Comparison of ENCODE assay signal across 22 mouse cellular contexts in the genomic region with DNA sequence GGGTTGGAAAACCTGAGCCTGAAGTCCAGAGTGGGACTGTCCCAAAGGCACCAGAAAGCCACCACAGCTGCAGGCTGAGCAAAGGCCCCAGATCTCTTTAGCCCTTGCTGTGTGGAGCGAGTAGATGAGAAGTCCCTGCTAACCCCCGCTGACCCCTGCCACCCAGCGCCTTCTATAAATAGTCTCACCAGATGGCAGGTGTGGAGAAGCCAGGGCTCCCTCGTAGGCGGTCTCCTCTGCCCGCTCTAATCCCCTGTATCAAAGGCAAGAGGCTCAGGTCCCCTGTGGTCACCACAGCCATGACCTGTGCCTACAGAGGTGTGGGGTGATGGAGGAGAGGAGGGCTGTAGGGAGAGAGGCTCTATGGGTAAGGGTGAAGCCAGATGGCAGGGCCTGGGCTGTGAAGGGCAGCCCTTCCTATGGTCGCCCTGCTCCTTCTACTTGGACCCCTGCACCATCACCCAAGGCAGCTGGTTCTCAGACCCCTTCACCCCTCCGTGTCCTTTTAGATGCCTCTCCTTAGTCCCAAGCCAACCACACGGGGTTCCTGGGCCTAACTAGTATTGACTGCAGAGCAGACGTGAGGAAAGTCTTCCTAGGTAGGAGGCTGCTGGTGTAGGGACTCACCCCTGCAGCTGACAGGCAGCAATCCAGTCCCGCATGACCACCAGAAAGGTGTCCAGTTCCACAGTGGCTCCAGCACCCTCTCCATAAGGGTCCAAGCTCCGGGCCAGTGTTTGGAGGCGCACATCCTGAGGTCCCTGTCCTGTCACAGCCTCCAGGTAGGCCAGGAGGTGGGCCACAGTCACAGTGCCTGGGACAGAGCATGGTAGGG. TPM values are rescaled to one million over a fixed set of nuclear protein-coding genes. Genes with fewer than 3 reads are reported as not detected.
DNase-seq lines count a peak whose midpoint lies in the region; ATAC-seq and TF ChIP-seq lines count a peak whose summit lies in the region.
"Had no signal": no experiment of that assay in that cellular context is flagged by ENCODE, and none has a peak within 500 bp of the region (broad histone marks: within the 10 kb centered on the region; RNA-seq: fewer than 3 reads in every experiment).

No protein-coding gene starts in this region.

- H3K36me3 ChIP-seq in liver, postnatal 0 days (replicated peaks; ENCODE audit: insufficient read depth, low read length): no peaks in the 10 kb centered on the region
- H3K36me3 ChIP-seq: limb, embryonic 12.5 days had no signal

- 61% methylated on average over 13 of the region's 13 CpGs for WGBS in liver, postnatal 0 days (ENCODE audit: insufficient replicate concordance)

- no peak overlapping the region for H3K4me2 ChIP-seq in liver, postnatal 0 days (ENCODE audit: low read depth, low read length)
- H3K4me2 ChIP-seq: limb, embryonic 12.5 days; midbrain, embryonic 11.5 days had no signal

- no peak overlapping the region for H3K9ac ChIP-seq in liver, postnatal 0 days (replicated peaks)
- H3K9ac ChIP-seq: limb, embryonic 12.5 days; liver, embryonic 14.5 days had no signal

- 0 out of 2 replicates have a peak, but pooled peaks cover 13% of the 10 kb centered on the region for H3K27me3 ChIP-seq in liver, postnatal 0 days (ENCODE audit: insufficient read depth, low read length)

- peak; percentile 14 to 55 for DNase-seq in gastrocnemius, adult 8-10 months (ENCODE audit: low spot score in 2 of 2)
- DNase-seq in gastrocnemius, postnatal 10 days: no peak
- DNase-seq in retina, adult 2 months (ENCODE audit: low read depth, low spot score): peak; percentile 69
- DNase-seq in retina, embryonic 14.5 days (ENCODE audit: low spot score): no peak
- peak; percentile 51 to 54 for DNase-seq in cerebellum, postnatal 36 days
- DNase-seq in skeletal muscle tissue, adult 2 months (ENCODE audit: low read depth, low spot score): peak; percentile 67
- DNase-seq in right cerebral cortex, postnatal 25 days: no peak
- no peak for DNase-seq in liver, postnatal 0 days
- DNase-seq: adrenal gland, adult 8-10 months; heart, postnatal 36 days; lung, postnatal 14 days; thymus, postnatal 14 days had no signal

- TF ChIP-seq EP300 in liver, postnatal 0 days (IDR thresholded peaks at IDR 0.05; ENCODE audit: low read depth): no peak

- no peak overlapping the region for H3K4me3 ChIP-seq in liver, postnatal 0 days (ENCODE audit: low read depth, low read length)
- H3K4me3 ChIP-seq: erythroblast, embryonic 14.5 days; limb, embryonic 12.5 days had no signal

- H3K4me1 ChIP-seq in liver, postnatal 0 days (ENCODE audit: insufficient read depth): no peaks in the 10 kb centered on the region

- TF ChIP-seq CTCF in liver, postnatal 0 days (IDR thresholded peaks at IDR 0.05; ENCODE audit: low read depth): no peak

- H3K9me3 ChIP-seq in liver, postnatal 0 days (ENCODE audit: low read length): no peaks in the 10 kb centered on the region
- H3K9me3 ChIP-seq: limb, embryonic 12.5 days had no signal

- no peak for ATAC-seq in liver, postnatal 0 days

- H3K27ac ChIP-seq in liver, postnatal 0 days (ENCODE audit: low read depth): no peak overlapping the region
- H3K27ac ChIP-seq: limb, embryonic 12.5 days; liver, embryonic 14.5 days; stomach, postnatal 0 days had no signal

RNA-seq across cellular contexts. Expression of gene Ccdc155, which starts 9.1 kb away (rescaled TPM):
- total RNA-seq in gastrocnemius, adult 8-10 months (2022): under 1 TPM in 1 of 4 experiments, not detected in 3; 0.25 TPM
- total RNA-seq in gastrocnemius, postnatal 10 days (2021): 1 to 10 TPM; 2.5 to 2.8 TPM
- polyA plus RNA-seq in liver, postnatal 0 days (2015; fragmentation: Nextera tagmentation; extraction: Ambion mirVana): 0.06 TPM in 1 of 2 replicates, not detected in the other
- total RNA-seq: heart, adult 8-10 months; heart, postnatal 36 days had no signal

RNA-seq across cellular contexts. Expression of gene Pth2, which starts 14.8 kb away (rescaled TPM):
- not detected for total RNA-seq in gastrocnemius, adult 8-10 months (2022)
- total RNA-seq in gastrocnemius, postnatal 10 days (2021): not detected
- not detected in 2 replicates for polyA plus RNA-seq in liver, postnatal 0 days (2015; fragmentation: Nextera tagmentation; extraction: Ambion mirVana)
- total RNA-seq: adrenal gland, adult 8-10 months; heart, adult 8-10 months; heart, postnatal 36 days; layer of hippocampus, adult 18-20 months; left cerebral cortex, adult 18-20 months; MEL had no signal
- polyA plus RNA-seq: erythroblast, embryonic 14.5 days; kidney, embryonic 14.5 days; limb, embryonic 12.5 days; liver, embryonic 14.5 days; stomach, postnatal 0 days had no signal

RNA-seq across cellular contexts. Expression of gene Gfy, which starts 16.2 kb away (rescaled TPM):
- not detected for total RNA-seq in gastrocnemius, adult 8-10 months (2022)
- total RNA-seq in gastrocnemius, postnatal 10 days (2021): under 1 TPM; 0.49 to 0.63 TPM
- polyA plus RNA-seq in liver, postnatal 0 days (2015; fragmentation: Nextera tagmentation; extraction: Ambion mirVana): not detected in 2 replicates
- total RNA-seq: adrenal gland, adult 8-10 months; heart, adult 8-10 months; heart, postnatal 36 days; MEL had no signal
- polyA plus RNA-seq: erythroblast, embryonic 14.5 days; kidney, embryonic 14.5 days; limb, embryonic 12.5 days; liver, embryonic 14.5 days; midbrain, embryonic 11.5 days; stomach, postnatal 0 days had no signal

RNA-seq across cellular contexts. Expression of gene Dkkl1, which starts 16.4 kb away (rescaled TPM):
- not detected for total RNA-seq in gastrocnemius, adult 8-10 months (2022)
- not detected for total RNA-seq in gastrocnemius, postnatal 10 days (2021)
- polyA plus RNA-seq in liver, postnatal 0 days (2015; fragmentation: Nextera tagmentation; extraction: Ambion mirVana): 0.95 and 1.5 TPM in 2 replicates
- total RNA-seq: adrenal gland, adult 8-10 months; heart, adult 8-10 months; heart, postnatal 36 days had no signal

RNA-seq across cellular contexts. Expression of gene Tead2, which starts 20.0 kb away (rescaled TPM):
- total RNA-seq in gastrocnemius, adult 8-10 months (2022): 1 to 10 TPM in 3 of 4 experiments, under 1 TPM in 1; 0.77 to 3.1 (median 1.7) TPM
- 10 to 100 TPM; 15.6 to 25.9 TPM for total RNA-seq in gastrocnemius, postnatal 10 days (2021)
- polyA plus RNA-seq in liver, postnatal 0 days (2015; fragmentation: Nextera tagmentation; extraction: Ambion mirVana): 15.5 and 20.2 TPM in 2 replicates

Comparison
In these comparisons a context has a peak if more than half of its experiments do, and no peak if none do; other contexts are left out.
1. DNase-seq: peak in gastrocnemius, adult 8-10 months (2 of 2), retina, adult 2 months (single experiment), cerebellum, postnatal 36 days (2 of 2) and skeletal muscle tissue, adult 2 months (single experiment); none in gastrocnemius, postnatal 10 days (single experiment), retina, embryonic 14.5 days (single experiment), right cerebral cortex, postnatal 25 days (single experiment) and liver, postnatal 0 days (single experiment).